Mouse (Mus musculus) central nervous system, embryonic 11.5 days (tissue): ENCODE data around the gene Clec2i. TPM values are rescaled to one million over a fixed set of nuclear protein-coding genes. Genes with fewer than 3 reads are reported as not detected.

Source experiments
- polyA plus RNA-seq: library from polyadenylated mRNA; depleted of rRNA; stranded (reverse); fragments of >200 nt; gene quantifications from 2 replicates; pipeline ENCODE4 v1.2.3, GENCODE M21; 2012; rRNA removed

Gene Clec2i
- polyA plus RNA-seq = 0.09 TPM in 1 of 2 replicates, not detected in the other

DNA sequence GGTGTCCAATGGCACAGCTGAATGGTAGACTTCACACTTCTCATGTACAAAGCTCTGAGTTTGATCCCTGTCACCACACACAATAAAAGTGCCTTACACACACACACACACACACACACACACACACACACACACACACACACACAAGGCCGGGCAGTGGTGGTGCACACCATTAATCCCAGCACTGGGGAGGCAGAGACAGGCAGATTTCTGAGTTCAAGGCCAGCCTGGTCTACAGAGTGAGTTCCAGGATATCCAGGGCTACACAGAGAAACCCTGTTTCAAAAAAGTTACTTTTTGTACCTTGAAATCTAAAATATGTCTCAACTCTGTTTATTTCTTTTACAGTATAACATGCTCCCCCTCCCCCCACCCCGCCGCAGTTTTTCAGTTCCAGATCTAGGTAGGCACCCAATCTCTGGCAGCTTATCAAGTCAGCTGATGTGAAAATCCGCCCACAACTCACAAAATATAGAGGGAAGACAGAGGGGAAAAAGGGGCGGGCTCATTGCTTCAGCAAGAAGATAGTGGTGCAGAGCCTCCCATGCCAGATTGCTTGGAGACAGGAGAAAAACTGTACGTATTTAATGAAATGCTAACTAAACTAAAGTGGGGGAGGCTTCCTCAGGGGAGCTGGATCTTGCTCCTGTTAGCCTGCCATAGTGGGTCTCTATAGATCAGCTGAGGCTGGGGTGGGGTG is at the start of gene Clec2i:
Gene Clec2i (plus strand): TSS at position 498 of the 700 bp plus-strand sequence.

GRCm38 (mm10) chr6:128890948-128891355 is 3.6 kb downstream of the Clec2i start, which contains the start of gene BC035044:
Gene BC035044, minus strand, starts transcription at chr6:128891126.

DNA sequence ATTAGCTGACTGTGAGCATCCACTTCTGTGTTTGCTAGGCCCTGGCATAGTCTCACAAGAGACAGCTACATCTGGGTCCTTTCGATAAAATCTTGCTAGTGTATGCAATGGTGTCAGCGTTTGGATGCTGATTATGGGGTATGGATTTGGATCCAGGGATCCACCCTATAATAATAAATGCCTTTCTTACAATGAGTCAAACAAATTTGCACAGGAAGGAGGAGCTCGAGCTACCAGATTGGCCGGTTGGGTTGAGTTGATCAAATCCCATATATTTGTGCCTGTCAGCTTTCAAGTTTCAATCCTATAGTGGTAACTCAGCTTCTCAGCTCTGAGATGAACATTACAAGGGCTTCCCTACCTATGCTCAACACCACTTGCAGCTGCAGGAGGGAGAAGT is 46.7 kb downstream of the Clec2i start, which contains the start of gene Clec2g:
Gene Clec2g (plus strand): TSS at position 301 of the 400 bp plus-strand sequence.

Other genes with a start within 250 kb of the Clec2i start
- not detected in 2 replicates for gene Clec2h, start 225.2 kb upstream of the Clec2i start, polyA plus RNA-seq
- not detected in 2 replicates for gene Klrb1, start 164.5 kb upstream of the Clec2i start, polyA plus RNA-seq
- 0.06 TPM in 2 replicates for gene Klrb1c, start 98.4 kb upstream of the Clec2i start, polyA plus RNA-seq
- not detected in 2 replicates for gene Gm44511, start 61.3 kb upstream of the Clec2i start, polyA plus RNA-seq
- 0.04 TPM in 1 of 2 replicates, not detected in the other for gene Klrb1b, start 61.3 kb upstream of the Clec2i start, polyA plus RNA-seq
- gene BC035044, start 3.5 kb downstream of the Clec2i start, polyA plus RNA-seq = 1.3 and 1.5 TPM in 2 replicates
- not detected in 2 replicates for gene Clec2g, start 46.8 kb downstream of the Clec2i start, polyA plus RNA-seq
- gene Klrb1f, start 158.3 kb downstream of the Clec2i start, polyA plus RNA-seq = 0.06 and 0.21 TPM in 2 replicates
- not detected in 2 replicates for gene Clec2e, start 213.3 kb downstream of the Clec2i start, polyA plus RNA-seq